Mouse (Mus musculus) CD8-positive naive resting alpha-beta T cell, adult 57 days (primary cell): ENCODE measurements around the gene Slc27a3. TPM values are rescaled to one million over a fixed set of nuclear protein-coding genes. Genes with fewer than 3 reads are reported as not detected.

Experiments
- total RNA-seq: library from RNA; stranded (reverse); gene quantifications from one replicate; pipeline ENCODE4 v1.2.4, GENCODE M21; 2023

Slc27a3 gene
- 0.92 TPM for total RNA-seq

DNA sequence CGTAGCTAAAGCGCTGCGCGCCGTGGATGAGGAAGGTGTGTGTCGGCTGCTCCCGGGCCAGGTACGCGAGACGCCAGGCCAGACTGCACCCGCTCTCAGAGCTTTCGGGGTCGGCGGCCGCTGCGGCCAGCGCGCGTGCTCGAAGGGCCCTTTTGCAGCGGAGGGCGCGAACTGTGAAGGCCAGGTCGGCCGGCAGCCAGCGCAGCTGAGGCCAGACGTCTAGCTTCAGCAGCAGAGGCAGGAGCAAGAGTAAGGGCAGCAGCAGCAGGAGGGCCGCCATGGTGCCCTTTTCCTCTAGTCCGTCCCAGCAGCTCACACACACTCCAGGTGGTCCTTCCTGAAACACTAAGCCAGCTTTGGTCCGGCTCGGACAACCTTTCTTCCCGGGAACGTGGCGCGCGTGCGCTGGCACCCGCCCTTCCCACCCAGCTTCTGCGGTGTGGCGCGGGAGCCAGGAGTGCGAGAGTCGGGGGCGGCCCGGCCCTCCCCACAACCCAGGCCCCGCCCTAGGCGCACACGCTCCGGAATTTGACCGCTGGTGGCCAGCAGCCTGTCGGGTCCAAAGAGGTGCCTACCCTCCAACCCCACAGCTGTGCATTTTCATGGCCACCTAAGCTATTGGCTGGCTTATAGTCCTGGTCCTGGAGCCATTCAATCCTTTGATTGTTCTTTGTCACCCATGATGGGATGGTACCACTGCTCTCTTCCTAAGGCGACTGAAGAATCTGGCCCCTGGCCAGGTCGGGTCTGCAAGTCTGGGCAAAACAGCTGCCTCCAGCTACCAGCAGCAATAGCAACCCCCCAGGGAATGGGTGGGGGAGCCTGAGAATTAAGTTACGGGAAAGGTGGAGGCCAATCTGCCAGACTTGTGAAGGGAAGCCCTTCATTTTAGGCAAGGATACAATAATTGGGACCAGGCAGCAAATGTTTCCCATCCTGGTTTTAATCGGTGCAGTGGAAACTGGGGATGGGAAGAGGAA is at the start of gene Slc27a3:
Gene Slc27a3 (minus strand): TSS at position 428 of the 980 bp plus-strand sequence.

GRCm38 (mm10) chr3:90433381-90434020 is 43.8 kb upstream of the Slc27a3 start, which contains the start of gene Ints3:
Gene Ints3 (minus strand): TSS chr3:90433622.

Other genes starting within 250 kb of the Slc27a3 start
- 12,553 TPM for gene Rps27, start 176.3 kb downstream of the Slc27a3 start, total RNA-seq
- not detected for gene Rab13, start 176.2 kb downstream of the Slc27a3 start, total RNA-seq
- 63.0 TPM for gene Jtb, start 158.3 kb downstream of the Slc27a3 start, total RNA-seq
- not detected for gene Creb3l4, start 146.4 kb downstream of the Slc27a3 start, total RNA-seq
- 17.2 TPM for gene Slc39a1, start 141.8 kb downstream of the Slc27a3 start, total RNA-seq
- gene Crtc2, start 135.8 kb downstream of the Slc27a3 start, total RNA-seq: 97.9 TPM
- gene Dennd4b, start 124.8 kb downstream of the Slc27a3 start, total RNA-seq: 73.2 TPM
- 128 TPM for gene Gatad2b, start 96.8 kb downstream of the Slc27a3 start, total RNA-seq
- gene Ints3, start 43.7 kb upstream of the Slc27a3 start, total RNA-seq: 46.2 TPM
- gene Npr1, start 75.9 kb upstream of the Slc27a3 start, total RNA-seq: not detected
- 87.3 TPM for gene Ilf2, start 86.2 kb upstream of the Slc27a3 start, total RNA-seq
- 39.5 TPM for gene Snapin, start 101.1 kb upstream of the Slc27a3 start, total RNA-seq
- 191 TPM for gene Chtop, start 119.6 kb upstream of the Slc27a3 start, total RNA-seq
- 3.9 TPM for gene S100a1, start 124.5 kb upstream of the Slc27a3 start, total RNA-seq
- gene S100a13, start 124.5 kb upstream of the Slc27a3 start, total RNA-seq: 23.9 TPM
- gene S100a14, start 136.9 kb upstream of the Slc27a3 start, total RNA-seq: 0.86 TPM
- gene S100a16, start 147.3 kb upstream of the Slc27a3 start, total RNA-seq: not detected
- not detected for gene S100a3, start 170.6 kb upstream of the Slc27a3 start, total RNA-seq
- not detected for gene S100a2, start 200.3 kb upstream of the Slc27a3 start, total RNA-seq
- gene Gm42674, start 212.0 kb upstream of the Slc27a3 start, total RNA-seq: not detected
- 7.6 TPM for gene S100a4, start 213.8 kb upstream of the Slc27a3 start, total RNA-seq
- not detected for gene S100a5, start 218.6 kb upstream of the Slc27a3 start, total RNA-seq
- 8.8 TPM for gene S100a6, start 222.9 kb upstream of the Slc27a3 start, total RNA-seq